Mouse (Mus musculus) liver, embryonic 14.5 days (tissue): ENCODE data around the gene Eef1akmt2. TPM values are rescaled to one million over a fixed set of nuclear protein-coding genes. Genes with fewer than 3 reads are reported as not detected.
A peak's percentile ranks its signal among the peaks of the same experiment; 100 is the strongest.

ENCODE experiments used
- ATAC-seq: fragments of 200-750 bp; cut with Nextera tagmentation; 2 replicates; pipeline ENCODE4 v1.8.0; 2017; ENCODE audit warnings: moderate number of reproducible peaks, mild to moderate bottlenecking, moderate library complexity; ENCODE audit not compliant: insufficient read depth
- DNase-seq, 3 experiments: peaks; one replicate each; pipeline ENCODE4 v3.0.0-alpha.2; 2012 to 2013; ENCODE audit warnings: low read depth in 3 of 3, low spot score in 3 of 3
- H3K27ac ChIP-seq: fragments of 300-500 bp; sonication (generic); 2 replicates; pipeline ENCODE4 v1.5.1; 2014; ENCODE audit warnings: moderate library complexity, mild to moderate bottlenecking, control low read depth, inconsistent platforms
- H3K27me3 ChIP-seq: fragments of 300-500 bp; sonication (generic); 2 replicates; pipeline ENCODE4 v1.6.1; 2014; ENCODE audit warnings: mild to moderate bottlenecking, low read length, moderate library complexity; ENCODE audit not compliant: control insufficient read depth, insufficient read depth
- H3K36me3 ChIP-seq: fragments of 300-500 bp; sonication (generic); replicated peaks from 2 replicates; pipeline ENCODE4 v1.6.1; 2014; ENCODE audit warnings: low read depth; ENCODE audit not compliant: control insufficient read depth, insufficient read depth
- H3K4me1 ChIP-seq, 2 experiments: fragments of 200-500 bp in 1 of 2; fragments of 300-500 bp in 1 of 2; sonication (generic) in 1 of 2; replicated peaks; 2 replicates each; pipeline ENCODE4 v1.6.1; 2012 to 2014; ENCODE audit warnings: antibody characterized with exemption in 1 of 2, inconsistent platforms in 1 of 2, low read length in 1 of 2; ENCODE audit not compliant: control insufficient read depth in 2 of 2, insufficient read depth in 2 of 2
- H3K4me2 ChIP-seq: fragments of 300-500 bp; sonication (generic); 2 replicates; pipeline ENCODE4 v1.6.1; 2014; ENCODE audit warnings: low read depth, mild to moderate bottlenecking, control low read depth, moderate library complexity
- H3K4me3 ChIP-seq, 2 experiments: fragments of 200-500 bp in 1 of 2; fragments of 300-500 bp in 1 of 2; sonication (generic) in 1 of 2; 2 replicates each; pipeline ENCODE4 v1.5.1; 2012 to 2014; ENCODE audit warnings: low read depth in 2 of 2, low read length in 2 of 2, mild to moderate bottlenecking in 2 of 2, control low read depth in 1 of 2, inconsistent platforms in 1 of 2, moderate library complexity in 1 of 2; ENCODE audit not compliant: insufficient read depth in 1 of 2
- H3K9ac ChIP-seq: fragments of 300-500 bp; sonication (generic); replicated peaks from 2 replicates; pipeline ENCODE4 v1.6.1; 2014; ENCODE audit warnings: mild to moderate bottlenecking, control low read depth, moderate library complexity
- H3K9me3 ChIP-seq: fragments of 300-500 bp; sonication (generic); 2 replicates; pipeline ENCODE4 v1.6.1; 2016; ENCODE audit warnings: low read length, mixed read lengths; ENCODE audit not compliant: control insufficient read depth
- CTCF ChIP-seq: IDR thresholded peaks from 2 replicates; pipeline ENCODE4 v1.5.1; 2016; ENCODE audit warnings: antibody characterized with exemption, low read depth, control low read depth
- EP300 ChIP-seq: IDR thresholded peaks from 2 replicates; pipeline ENCODE4 v1.6.1; 2016; ENCODE audit warnings: antibody characterized with exemption, low read depth
- WGBS: fragments of 180-500 bp; shearing (Covaris S2); extraction: QIAGEN DNeasy Blood & Tissue Kit; methylation state at CpG from one replicate; pipeline ENCODE4 v1.1.7; 2014; ENCODE audit not compliant: insufficient replicate concordance; 5-methylcytosine and 5-hydroxymethylcytosine counted together
- polyA plus RNA-seq, 2 experiments: library from polyadenylated mRNA; depleted of rRNA in 1 of 2; stranded (reverse) in 1 of 2; unstranded in 1 of 2; fragments of >200 nt; fragmentation: Nextera tagmentation in 1 of 2; extraction: Ambion mirVana in 1 of 2; gene quantifications; 2 replicates each; pipeline versions ENCODE4 v1.2.1 to v1.2.3; 2012 to 2014

The Eef1akmt2 gene
- polyA plus RNA-seq (2012; rRNA removed) (5.1 and 13.1 TPM in 2 replicates), polyA plus RNA-seq (2014; fragmentation: Nextera tagmentation; extraction: Ambion mirVana) (19.0 and 20.8 TPM in 2 replicates)

DNA sequence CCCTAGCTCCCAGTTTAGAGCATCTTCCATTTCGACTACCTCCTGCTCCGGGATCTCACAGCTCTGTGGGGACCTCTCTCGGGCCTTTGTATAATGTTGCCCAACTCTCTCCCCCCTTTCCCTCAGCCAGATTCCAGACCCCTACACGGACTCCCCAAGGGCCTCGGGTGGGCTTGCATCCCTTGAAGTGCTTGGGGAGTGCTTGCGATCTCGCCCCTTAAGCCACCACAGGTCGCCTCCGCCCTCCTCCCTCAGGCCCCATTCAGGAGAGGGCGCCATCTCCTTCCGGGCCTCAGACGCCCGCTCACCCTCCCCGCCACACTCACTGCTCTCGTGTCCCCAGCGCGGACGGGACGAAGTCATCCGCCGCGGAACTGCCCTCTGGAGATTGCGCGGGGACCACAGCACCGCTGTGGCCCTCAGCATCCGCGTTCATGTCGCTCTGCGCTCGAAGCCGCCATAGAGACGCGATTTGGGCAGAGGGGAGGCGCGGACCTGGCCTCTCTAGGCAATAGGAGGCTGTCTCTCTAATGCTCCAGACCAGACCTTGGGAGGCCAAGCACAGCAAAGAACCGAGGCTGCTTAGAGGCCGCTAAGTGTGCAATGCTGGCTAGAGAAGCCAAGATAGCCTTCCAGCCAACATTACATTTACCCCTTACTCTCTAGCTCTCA, at the start of gene Eef1akmt2:
Eef1akmt2 (minus strand) TSS at position 501 of the 672 bp plus-strand sequence.
- Histone ChIP-seq H3K4me3 (peak within 1 kb of the TSS; percentile 71 to 86), H3K36me3 (peaks cover 3% of the 10 kb centered on the region), H3K27ac (peak within 1 kb of the TSS; percentile 84), H3K9ac (peak within 1 kb of the TSS; percentile 95), H3K9me3 (no peaks in the 10 kb centered on the region), H3K27me3 (no peaks in the 10 kb centered on the region), H3K4me1 (peaks cover 2 to 11% of the 10 kb centered on the region in 2 experiments; a peak in 3 of 4 replicates), H3K4me2 (peak within 1 kb of the TSS; percentile 85)
- WGBS = under 1% methylated on average over 37 of the region's 37 CpGs
- DNase-seq (peak; percentile 64 to 73 (median 69)), ATAC-seq (peak; percentile 96)
- TF ChIP-seq EP300 (peak; percentile 16), CTCF (peak; percentile 67)

DNA sequence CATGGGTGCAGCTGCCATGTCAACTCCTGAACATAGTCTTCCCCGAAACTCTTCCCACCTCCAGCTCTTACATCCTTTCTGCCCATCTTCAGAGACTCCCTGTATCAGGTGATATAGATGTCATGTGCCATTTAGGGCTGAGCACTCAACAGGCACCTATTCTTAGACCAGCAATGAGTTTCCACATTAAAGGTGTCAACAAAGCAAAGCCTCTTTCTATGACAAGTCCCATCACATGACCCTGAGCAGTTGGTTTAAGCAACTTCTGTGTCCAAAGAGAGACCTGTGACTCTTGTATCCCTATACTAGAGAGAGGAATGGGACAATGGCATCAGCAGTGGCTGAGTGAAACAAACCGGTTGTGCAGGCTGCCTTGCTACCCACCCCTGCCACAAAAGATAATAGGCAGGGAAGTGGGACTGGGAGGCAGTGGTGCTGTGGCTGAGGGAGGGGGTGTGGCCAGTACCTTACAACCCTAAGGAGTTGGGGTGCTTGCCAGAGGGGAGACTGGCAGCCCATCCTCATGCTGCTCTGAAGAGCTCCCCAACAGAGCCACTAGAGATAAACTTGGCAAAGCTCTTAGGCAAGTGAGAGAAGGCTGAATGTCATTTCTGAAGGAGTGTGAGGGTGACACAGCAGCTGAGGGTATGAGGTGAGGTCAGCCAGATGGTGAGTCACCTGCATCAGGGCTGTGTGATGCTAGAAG, 48.5 kb upstream of the Eef1akmt2 start:
- no peak for ATAC-seq
- Histone ChIP-seq H3K27me3 (no peaks in the 10 kb centered on the region), H3K4me1 (no peaks in the 10 kb centered on the region), H3K4me2 (no peak overlapping the region), H3K36me3 (no peaks in the 10 kb centered on the region), H3K9ac (no peak overlapping the region), H3K27ac (no peak overlapping the region), H3K4me3 (no peak overlapping the region), H3K9me3 (no peaks in the 10 kb centered on the region)
- TF ChIP-seq EP300 (no peak), CTCF (no peak)
- no peak for DNase-seq
- 32% methylated on average over 2 of the region's 2 CpGs for WGBS

DNA sequence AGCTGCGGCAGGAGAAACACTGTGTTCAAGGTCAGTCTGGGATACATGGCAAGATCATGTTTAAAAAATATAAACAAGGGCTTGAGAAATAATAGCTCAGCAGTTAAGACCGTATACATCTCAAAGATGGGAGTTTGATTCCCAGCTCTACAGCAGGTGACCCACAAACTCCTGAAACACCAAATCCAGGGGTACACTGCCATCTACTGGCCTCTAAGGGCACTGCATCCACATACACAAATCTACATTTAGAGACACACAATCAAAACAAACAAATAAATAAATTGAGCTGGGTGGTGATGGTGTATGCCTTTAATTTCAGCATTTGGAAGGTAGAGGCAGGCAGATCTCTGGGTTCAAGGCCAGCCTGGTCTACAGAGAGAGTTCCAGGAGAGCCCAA, 45.8 kb upstream of the Eef1akmt2 start:
- Histone ChIP-seq H3K36me3 (no peaks in the 10 kb centered on the region), H3K4me1 (no peaks in the 10 kb centered on the region), H3K9me3 (no peaks in the 10 kb centered on the region), H3K27ac (no peak overlapping the region), H3K4me2 (no peak overlapping the region), H3K27me3 (no peaks in the 10 kb centered on the region), H3K4me3 (no peak overlapping the region), H3K9ac (no peak overlapping the region)
- DNase-seq (peak; percentile 17 to 29 (median 28)), ATAC-seq (no peak)
- WGBS = 56% methylated on average over 2 of the region's 2 CpGs
- peak; percentile 85 for TF ChIP-seq CTCF
- TF ChIP-seq EP300 = no peak

DNA sequence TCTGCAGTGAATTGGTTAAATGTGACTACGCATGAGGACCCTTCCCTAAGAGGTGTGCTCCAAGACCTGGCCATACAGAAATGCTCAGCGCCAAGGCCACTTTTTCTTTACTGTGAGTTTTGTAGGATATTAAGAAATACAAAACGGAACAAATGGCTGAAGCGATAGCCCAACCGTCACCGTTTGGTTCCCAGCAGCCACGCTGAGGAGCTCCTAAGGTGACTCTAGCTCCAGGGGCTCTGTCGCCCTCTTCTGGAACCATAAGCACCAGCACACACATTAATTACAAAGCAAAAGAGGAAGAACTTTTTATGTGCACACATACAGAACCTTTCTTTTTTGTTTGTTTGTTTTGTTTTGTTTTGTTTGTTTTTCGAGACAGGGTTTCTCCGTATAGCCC, 44.8 kb upstream of the Eef1akmt2 start:
- WGBS = 75% methylated on average over 10 of the region's 10 CpGs
- no peaks in the 10 kb centered on the region for H3K27me3 ChIP-seq
- ATAC-seq (no peak), DNase-seq (no peak)
- H3K36me3 ChIP-seq = no peaks in the 10 kb centered on the region
- no peak overlapping the region for H3K4me3 ChIP-seq
- H3K27ac ChIP-seq = no peak overlapping the region
- H3K9me3 ChIP-seq = no peaks in the 10 kb centered on the region
- no peaks in the 10 kb centered on the region for H3K4me1 ChIP-seq
- H3K9ac ChIP-seq = no peak overlapping the region
- no peak overlapping the region for H3K4me2 ChIP-seq
- TF ChIP-seq EP300 (no peak), CTCF (peak; percentile 53)

DNA sequence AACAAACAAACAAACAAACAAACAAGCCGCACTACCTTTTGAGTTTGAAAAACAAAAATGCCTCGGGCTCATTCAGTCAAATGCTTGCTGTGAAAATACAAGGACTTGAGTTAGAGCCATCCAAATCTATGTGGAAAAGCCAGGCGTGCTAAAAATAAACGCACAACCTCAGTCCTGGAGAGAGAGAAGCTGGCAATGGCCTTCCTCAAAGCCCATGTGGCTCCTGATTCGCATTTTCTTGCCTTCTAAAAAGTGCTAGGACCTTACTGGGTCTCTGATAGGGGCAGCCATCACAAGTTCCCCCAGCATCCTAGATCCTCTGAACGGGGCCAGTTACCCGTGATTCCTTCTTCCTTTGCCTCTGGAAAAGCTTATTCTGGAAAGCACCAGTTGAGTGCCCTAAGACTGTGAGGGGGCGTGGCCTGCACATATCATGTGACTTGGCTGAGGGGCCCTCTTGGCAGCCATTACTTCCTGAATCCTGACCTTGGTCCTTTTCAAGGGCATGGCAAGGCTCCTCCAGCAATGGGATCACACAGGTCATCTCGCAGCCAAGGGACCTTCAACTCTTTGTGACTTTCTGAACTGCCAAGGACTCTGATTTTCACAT, 43.8 kb upstream of the Eef1akmt2 start:
- no peak overlapping the region for H3K27ac ChIP-seq
- WGBS = 73% methylated on average over 9 of the region's 9 CpGs
- DNase-seq = no peak
- ATAC-seq = no peak
- no peak overlapping the region for H3K9ac ChIP-seq
- H3K4me2 ChIP-seq = no peak overlapping the region
- no peak overlapping the region for H3K4me3 ChIP-seq
- no peaks in the 10 kb centered on the region for H3K9me3 ChIP-seq
- no peaks in the 10 kb centered on the region for H3K27me3 ChIP-seq
- H3K4me1 ChIP-seq = no peaks in the 10 kb centered on the region
- TF ChIP-seq CTCF (no peak), EP300 (no peak)
- no peaks in the 10 kb centered on the region for H3K36me3 ChIP-seq
